Mouse (Mus musculus) kidney, postnatal 0 days (tissue): ENCODE data around the gene Zfp184. TPM values are rescaled to one million over a fixed set of nuclear protein-coding genes. Genes with fewer than 3 reads are reported as not detected.
A peak's percentile ranks its signal among the peaks of the same experiment; 100 is the strongest.

Experiments
- ATAC-seq: fragments of 200-750 bp; cut with Nextera tagmentation; replicated peaks from 2 replicates; pipeline ENCODE4 v1.8.0; 2017; ENCODE audit warnings: low read depth, moderate number of reproducible peaks, moderate TSS enrichment, moderate library complexity; ENCODE audit not compliant: low FRiP score
- DNase-seq: peaks from one replicate; pipeline ENCODE4 v3.0.0-alpha.2; 2016; ENCODE audit warnings: low spot score
- H3K27ac ChIP-seq: fragments of 300-500 bp; sonication (generic); 2 replicates; pipeline ENCODE4 v1.5.1; 2014; ENCODE audit warnings: mild to moderate bottlenecking
- H3K27me3 ChIP-seq: fragments of 300-500 bp; sonication (generic); 2 replicates; pipeline ENCODE4 v1.6.1; 2014; ENCODE audit warnings: low read length, mixed read lengths; ENCODE audit not compliant: insufficient read depth
- H3K36me3 ChIP-seq: fragments of 300-500 bp; sonication (generic); 2 replicates; pipeline ENCODE4 v1.6.1; 2014; ENCODE audit warnings: low read length, mixed read lengths; ENCODE audit not compliant: insufficient read depth
- H3K4me1 ChIP-seq: fragments of 300-500 bp; sonication (generic); replicated peaks from 2 replicates; pipeline ENCODE4 v1.6.1; 2014; ENCODE audit warnings: antibody characterized with exemption, low read length, mixed read lengths; ENCODE audit not compliant: insufficient read depth
- H3K4me2 ChIP-seq: fragments of 300-500 bp; sonication (generic); 2 replicates; pipeline ENCODE4 v1.6.1; 2014; ENCODE audit warnings: mild to moderate bottlenecking, low read length, moderate library complexity, mixed read lengths
- H3K4me3 ChIP-seq: fragments of 300-500 bp; sonication (generic); replicated peaks from 2 replicates; pipeline ENCODE4 v1.5.1; 2014; ENCODE audit warnings: low read depth, low read length
- H3K9ac ChIP-seq: fragments of 300-500 bp; sonication (generic); 2 replicates; pipeline ENCODE4 v1.6.1; 2014; ENCODE audit warnings: low read depth, low read length
- H3K9me3 ChIP-seq: fragments of 300-500 bp; sonication (generic); replicated peaks from 2 replicates; pipeline ENCODE4 v1.6.1; 2016; ENCODE audit warnings: low read length, inconsistent platforms, mixed read lengths
- CTCF ChIP-seq: IDR thresholded peaks from 2 replicates; pipeline ENCODE4 v1.5.1; 2016; ENCODE audit warnings: antibody characterized with exemption, low read depth, mild to moderate bottlenecking, moderate library complexity
- WGBS: fragments of 180-500 bp; shearing (Covaris S2); extraction: QIAGEN DNeasy Blood & Tissue Kit; methylation state at CpG from one replicate; pipeline ENCODE4 v1.1.7; 2014; 5-methylcytosine and 5-hydroxymethylcytosine counted together
- polyA plus RNA-seq: library from polyadenylated mRNA; unstranded; fragments of >200 nt; fragmentation: Nextera tagmentation; extraction: Ambion mirVana; gene quantifications from 2 replicates; pipeline ENCODE4 v1.2.1, GENCODE M21; 2015

The Zfp184 gene
- polyA plus RNA-seq, 1 experiment from 2014 or later: 8.5 TPM

- no peak overlapping the region for H3K4me3 ChIP-seq
- H3K9me3 ChIP-seq: no peaks in the 10 kb centered on the region
- DNase-seq: no peak
- WGBS: 71% methylated on average over 5 of the region's 5 CpGs
- no peaks in the 10 kb centered on the region for H3K4me1 ChIP-seq
- H3K9ac ChIP-seq: no peak overlapping the region
- H3K4me2 ChIP-seq: no peak overlapping the region
- H3K27ac ChIP-seq: no peak overlapping the region
- no peaks in the 10 kb centered on the region for H3K36me3 ChIP-seq
- no peak for ATAC-seq
- no peaks in the 10 kb centered on the region for H3K27me3 ChIP-seq
- no peak for TF ChIP-seq CTCF
Observed at GRCm38 (mm10) chr13:21915487-21915886, 29.4 kb upstream of the Zfp184 start.

DNA sequence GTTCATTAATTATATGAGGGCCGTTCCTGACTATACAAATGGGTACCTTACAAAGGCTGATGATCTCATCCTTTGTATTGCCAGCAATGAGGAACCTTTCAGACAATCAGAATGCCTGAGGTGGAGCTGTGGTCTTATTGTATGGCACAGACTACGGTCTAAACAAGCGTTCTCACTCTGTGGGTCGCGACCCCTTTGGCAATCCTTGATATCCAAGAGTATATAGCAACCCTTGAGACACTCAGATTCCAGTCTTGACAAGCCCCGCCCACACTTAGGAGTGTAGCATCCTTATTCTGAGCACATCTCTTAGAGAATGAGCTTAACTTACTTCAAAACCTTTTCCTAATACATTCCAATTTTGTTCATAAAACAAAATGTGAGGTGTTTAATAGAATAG is 28.8 kb upstream of the Zfp184 start:
- Histone ChIP-seq H3K36me3 (no peaks in the 10 kb centered on the region), H3K9ac (no peak overlapping the region), H3K4me1 (no peaks in the 10 kb centered on the region), H3K4me3 (no peak overlapping the region), H3K4me2 (no peak overlapping the region), H3K27me3 (no peaks in the 10 kb centered on the region), H3K27ac (no peak overlapping the region), H3K9me3 (no peaks in the 10 kb centered on the region)
- WGBS: 58% methylated on average over 6 of the region's 6 CpGs
- ATAC-seq: no peak
- no peak for DNase-seq
- no peak for TF ChIP-seq CTCF

- ATAC-seq (no peak), DNase-seq (no peak)
- no peaks in the 10 kb centered on the region for H3K4me1 ChIP-seq
- H3K36me3 ChIP-seq: no peaks in the 10 kb centered on the region
- no peak for TF ChIP-seq CTCF
- H3K27ac ChIP-seq: no peak overlapping the region
- WGBS: 12% methylated on average over 13 of the region's 13 CpGs
- no peak overlapping the region for H3K9ac ChIP-seq
- H3K4me3 ChIP-seq: no peak overlapping the region
- H3K9me3 ChIP-seq: no peaks in the 10 kb centered on the region
- no peaks in the 10 kb centered on the region for H3K27me3 ChIP-seq
- peak overlapping the region; percentile 13; the same call in 1 of the 2 replicates for H3K4me2 ChIP-seq
Observed at GRCm38 (mm10) chr13:21917040-21917439, 27.9 kb upstream of the Zfp184 start.

DNA sequence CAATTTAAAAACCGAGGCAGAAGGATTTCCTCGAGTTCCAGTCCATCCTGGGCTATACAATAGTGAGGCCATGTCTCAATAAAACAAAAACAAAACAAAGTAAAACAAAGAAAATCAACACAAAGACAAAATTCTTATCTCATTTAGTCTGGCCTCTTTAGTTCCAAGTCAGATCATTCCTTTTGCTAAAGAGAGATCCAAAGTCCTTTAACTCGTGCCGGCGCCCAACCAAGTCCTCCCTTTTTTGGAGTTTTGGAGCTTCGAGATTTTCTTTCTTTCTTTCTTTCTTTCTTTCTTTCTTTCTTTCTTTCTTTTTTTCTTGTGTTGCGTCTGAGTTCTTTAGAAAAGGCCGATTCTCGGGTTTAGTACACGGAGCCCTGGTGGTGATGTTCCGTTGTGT is 27.4 kb upstream of the Zfp184 start:
- Histone ChIP-seq H3K9me3 (no peaks in the 10 kb centered on the region), H3K27me3 (no peaks in the 10 kb centered on the region), H3K9ac (no peak overlapping the region), H3K4me3 (peak overlapping the region; percentile 46), H3K27ac (no peak overlapping the region), H3K36me3 (no peaks in the 10 kb centered on the region), H3K4me1 (no peaks in the 10 kb centered on the region), H3K4me2 (peak overlapping the region; percentile 59)
- 7% methylated on average over 11 of the region's 11 CpGs for WGBS
- no peak for DNase-seq
- TF ChIP-seq CTCF: no peak
- no peak for ATAC-seq

DNA sequence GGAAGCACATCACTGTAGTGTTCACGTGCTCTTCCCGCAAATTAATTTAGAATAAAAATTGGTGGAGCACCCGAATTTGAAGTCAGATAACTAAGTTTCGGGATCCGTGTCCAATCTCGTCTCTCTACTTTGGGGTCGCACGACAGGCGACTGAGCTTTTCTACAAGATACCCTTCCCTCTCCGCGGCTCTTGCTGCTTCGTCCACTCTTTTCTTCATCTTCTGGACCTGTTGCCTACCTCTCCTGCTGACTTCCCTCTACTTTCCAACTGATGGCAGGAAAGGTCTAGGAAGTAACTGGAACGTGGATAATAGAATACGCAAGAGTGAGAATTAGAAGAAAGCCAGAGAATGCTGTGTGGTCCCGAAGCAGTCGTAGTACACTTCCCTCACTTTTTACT is 26.9 kb upstream of the Zfp184 start:
- Histone ChIP-seq H3K9me3 (no peaks in the 10 kb centered on the region), H3K4me3 (peak overlapping the region; percentile 46), H3K27ac (no peak overlapping the region), H3K4me1 (no peaks in the 10 kb centered on the region), H3K36me3 (no peaks in the 10 kb centered on the region), H3K4me2 (peak overlapping the region; percentile 59), H3K27me3 (no peaks in the 10 kb centered on the region), H3K9ac (no peak overlapping the region; the same call in 1 of the 2 replicates)
- TF ChIP-seq CTCF: no peak
- peak; percentile 40 for DNase-seq
- 3% methylated on average over 16 of the region's 16 CpGs for WGBS
- no peak for ATAC-seq

- WGBS: 2% methylated on average over 38 of the region's 38 CpGs
- H3K27ac ChIP-seq: no peak overlapping the region
- peak; percentile 60 for DNase-seq
Observed at GRCm38 (mm10) chr13:21918570-21919419, 26.1 kb upstream of the Zfp184 start.

More at GRCm38 (mm10) chr13:21918570-21919419, 26.1 kb upstream of the Zfp184 start:
- no peaks in the 10 kb centered on the region for H3K4me1 ChIP-seq
- ATAC-seq: peak; percentile 84
- peak overlapping the region; percentile 46 for H3K4me3 ChIP-seq
- TF ChIP-seq CTCF: no peak
- no peaks in the 10 kb centered on the region for H3K27me3 ChIP-seq
- H3K9me3 ChIP-seq: no peaks in the 10 kb centered on the region
- H3K9ac ChIP-seq: peak overlapping the region; percentile 19; the same call in 1 of the 2 replicates
- H3K36me3 ChIP-seq: no peaks in the 10 kb centered on the region
- peak overlapping the region; percentile 59 for H3K4me2 ChIP-seq
